Comparison of ENCODE assay signal across 9 mouse cellular contexts in genomic region chr5:125203759-125204158, GRCm38 (mm10). TPM values are rescaled to one million over a fixed set of nuclear protein-coding genes. Genes with fewer than 3 reads are reported as not detected.
DNase-seq lines count a peak whose midpoint lies in the region; ATAC-seq and TF ChIP-seq lines count a peak whose summit lies in the region.
"Had no signal": no experiment of that assay in that cellular context is flagged by ENCODE, and none has a peak within 500 bp of the region (broad histone marks: within the 10 kb centered on the region; RNA-seq: fewer than 3 reads in every experiment).

No protein-coding gene starts in this region.

- no peak for TF ChIP-seq CTCF in kidney, adult 2 months (conservative IDR thresholded peaks at IDR 0.05; ENCODE audit: insufficient read depth, insufficient read length, low read depth, low read length)

- H3K9me3 ChIP-seq in limb, embryonic 12.5 days = no peaks in the 10 kb centered on the region
- H3K9me3 ChIP-seq in limb, embryonic 10.5 days (replicated peaks) = no peaks in the 10 kb centered on the region
- H3K9me3 ChIP-seq in forebrain, embryonic 10.5 days = peaks cover 4% of the 10 kb centered on the region; the same call in 1 of the 2 replicates
- no peaks in the 10 kb centered on the region for H3K9me3 ChIP-seq in hindbrain, embryonic 14.5 days (ENCODE audit: control insufficient read depth, low read length)
- H3K9me3 ChIP-seq in neural tube, embryonic 15.5 days (replicated peaks) = no peaks in the 10 kb centered on the region

- no peak for ATAC-seq in limb, embryonic 12.5 days (ENCODE audit: insufficient number of reproducible peaks, insufficient read depth, low FRiP score, low TSS enrichment, low read depth)
- ATAC-seq in hindbrain, embryonic 14.5 days (ENCODE audit: low FRiP score) = no peak
- ATAC-seq in neural tube, embryonic 15.5 days (ENCODE audit: low FRiP score) = peak; percentile 48; the same call in 1 of the 2 replicates
- no peak for ATAC-seq in granulocyte monocyte progenitor cell, adult 5-6 weeks (replicated peaks; ENCODE audit: poor library complexity, severe bottlenecking)

- peaks cover 12% of the 10 kb centered on the region for H3K4me1 ChIP-seq in limb, embryonic 12.5 days (replicated peaks)
- H3K4me1 ChIP-seq in limb, embryonic 10.5 days = peaks cover 27% of the 10 kb centered on the region
- H3K4me1 ChIP-seq in forebrain, embryonic 10.5 days = peaks cover 34% of the 10 kb centered on the region
- peaks cover 17% of the 10 kb centered on the region for H3K4me1 ChIP-seq in hindbrain, embryonic 14.5 days (replicated peaks; ENCODE audit: control insufficient read depth, insufficient read depth, low read length)
- H3K4me1 ChIP-seq in neural tube, embryonic 15.5 days = peaks cover 26% of the 10 kb centered on the region
- no peaks in the 10 kb centered on the region for H3K4me1 ChIP-seq in kidney, adult 2 months (ENCODE audit: control insufficient read depth, insufficient read depth, low read length)

- H3K27ac ChIP-seq in limb, embryonic 12.5 days = peak overlapping the region; percentile 17; the same call in 1 of the 2 replicates
- H3K27ac ChIP-seq in limb, embryonic 10.5 days = no peak overlapping the region
- H3K27ac ChIP-seq in forebrain, embryonic 10.5 days = peak overlapping the region; percentile 77
- H3K27ac ChIP-seq in hindbrain, embryonic 14.5 days = peak overlapping the region; percentile 78
- peak overlapping the region; percentile 74 for H3K27ac ChIP-seq in neural tube, embryonic 15.5 days (replicated peaks)
- H3K27ac ChIP-seq in kidney, adult 2 months (ENCODE audit: insufficient read depth, low read depth, low read length) = no peak overlapping the region
- H3K27ac ChIP-seq: macrophage had no signal

- no peak overlapping the region for H3K4me3 ChIP-seq in limb, embryonic 12.5 days (replicated peaks)
- no peak overlapping the region for H3K4me3 ChIP-seq in limb, embryonic 10.5 days
- no peak overlapping the region for H3K4me3 ChIP-seq in forebrain, embryonic 10.5 days
- no peak overlapping the region for H3K4me3 ChIP-seq in hindbrain, embryonic 14.5 days (replicated peaks; ENCODE audit: low read length)
- no peak overlapping the region for H3K4me3 ChIP-seq in neural tube, embryonic 15.5 days (replicated peaks)
- H3K4me3 ChIP-seq in kidney, adult 2 months (ENCODE audit: insufficient read depth, low read depth, low read length) = no peak overlapping the region

- TF ChIP-seq POLR2A in kidney, adult 2 months (IDR thresholded peaks at IDR 0.05; ENCODE audit: low read depth, low read length) = no peak

- no peaks in the 10 kb centered on the region for H3K36me3 ChIP-seq in limb, embryonic 12.5 days
- no peaks in the 10 kb centered on the region for H3K36me3 ChIP-seq in limb, embryonic 10.5 days
- H3K36me3 ChIP-seq in forebrain, embryonic 10.5 days (replicated peaks) = no peaks in the 10 kb centered on the region
- no peaks in the 10 kb centered on the region for H3K36me3 ChIP-seq in hindbrain, embryonic 14.5 days (replicated peaks; ENCODE audit: control insufficient read depth, insufficient read depth)
- no peaks in the 10 kb centered on the region for H3K36me3 ChIP-seq in neural tube, embryonic 15.5 days
- no peaks in the 10 kb centered on the region for H3K36me3 ChIP-seq in kidney, adult 2 months (ENCODE audit: control insufficient read depth, insufficient read depth, low read length)

- WGBS in limb, embryonic 12.5 days = 73% methylated on average over 11 of the region's 11 CpGs
- 75% methylated on average over 11 of the region's 11 CpGs for WGBS in limb, embryonic 10.5 days
- WGBS in forebrain, embryonic 10.5 days = 74% methylated on average over 11 of the region's 11 CpGs
- 32% methylated on average over 11 of the region's 11 CpGs for WGBS in hindbrain, embryonic 14.5 days
- WGBS in neural tube, embryonic 15.5 days = 36% methylated on average over 11 of the region's 11 CpGs
- WGBS in kidney, adult 2 months = 72% methylated on average over 11 of the region's 11 CpGs

- no peaks in the 10 kb centered on the region for H3K27me3 ChIP-seq in limb, embryonic 12.5 days
- no peaks in the 10 kb centered on the region for H3K27me3 ChIP-seq in limb, embryonic 10.5 days (ENCODE audit: low read depth, poor library complexity, severe bottlenecking)
- H3K27me3 ChIP-seq in forebrain, embryonic 10.5 days (ENCODE audit: poor library complexity, severe bottlenecking) = no peaks in the 10 kb centered on the region
- H3K27me3 ChIP-seq in hindbrain, embryonic 14.5 days (ENCODE audit: control insufficient read depth, insufficient read depth, low read length) = no peaks in the 10 kb centered on the region
- H3K27me3 ChIP-seq in neural tube, embryonic 15.5 days (replicated peaks) = no peaks in the 10 kb centered on the region
- H3K27me3 ChIP-seq in kidney, adult 2 months (replicated peaks; ENCODE audit: control insufficient read depth, insufficient read depth, low read length) = no peaks in the 10 kb centered on the region

- H3K9ac ChIP-seq in limb, embryonic 12.5 days (replicated peaks) = no peak overlapping the region
- H3K9ac ChIP-seq in hindbrain, embryonic 14.5 days = no peak overlapping the region
- H3K9ac ChIP-seq in neural tube, embryonic 15.5 days (replicated peaks) = no peak overlapping the region

- H3K4me2 ChIP-seq in limb, embryonic 12.5 days = no peak overlapping the region
- no peak overlapping the region for H3K4me2 ChIP-seq in hindbrain, embryonic 14.5 days (replicated peaks)
- no peak overlapping the region for H3K4me2 ChIP-seq in neural tube, embryonic 15.5 days

- no peak for DNase-seq in limb, embryonic 10.5 days (ENCODE audit: low spot score)
- DNase-seq in forebrain, embryonic 10.5 days (ENCODE audit: extremely low spot score, low spot score) = no peak
- DNase-seq in hindbrain, embryonic 14.5 days (ENCODE audit: low spot score) = no peak
- no peak for DNase-seq in kidney, adult 2 months
- DNase-seq in adipocyte (ENCODE audit: low spot score) = no peak

RNA-seq across cellular contexts. Expression of gene Ncor2, which starts 24.7 kb away (rescaled TPM):
- 27.2 and 29.4 TPM in 2 replicates for polyA plus RNA-seq in limb, embryonic 12.5 days (2016; fragmentation: Nextera tagmentation; extraction: Ambion mirVana)
- polyA plus RNA-seq in limb, embryonic 10.5 days (2016; fragmentation: Nextera tagmentation; extraction: Ambion mirVana) = 22.4 and 26.8 TPM in 2 replicates
- polyA plus RNA-seq in forebrain, embryonic 10.5 days (2016; fragmentation: Nextera tagmentation; extraction: Ambion mirVana) = 15.7 and 17.8 TPM in 2 replicates
- polyA plus RNA-seq in hindbrain, embryonic 14.5 days (2014; fragmentation: Nextera tagmentation; extraction: Ambion mirVana) = 26.0 and 27.4 TPM in 2 replicates
- 24.2 and 28.5 TPM in 2 replicates for polyA plus RNA-seq in neural tube, embryonic 15.5 days (2015; fragmentation: Nextera tagmentation; extraction: Ambion mirVana)
- 32.0 and 38.8 TPM in 2 replicates for polyA plus RNA-seq in kidney, adult 2 months (2012; rRNA removed)
- total RNA-seq in granulocyte monocyte progenitor cell, adult 5-6 weeks (2014; fragmentation: Nextera tagmentation) = 47.9 and 77.4 TPM in 2 replicates
- total RNA-seq in granulocyte monocyte progenitor cell, adult 5-6 weeks (2017) = 5.3 and 11.8 TPM in 2 replicates

Comparison
In these comparisons a context has a peak if more than half of its experiments do, and no peak if none do; other contexts are left out.
1. H3K27ac ChIP-seq: peak in limb, embryonic 12.5 days (single experiment), forebrain, embryonic 10.5 days (single experiment), hindbrain, embryonic 14.5 days (single experiment) and neural tube, embryonic 15.5 days (single experiment); none in limb, embryonic 10.5 days (single experiment) and kidney, adult 2 months (single experiment).